16 mouse cellular contexts compared by ENCODE assay signal in genomic region chr2:125026358-125027000, GRCm38 (mm10). TPM values are rescaled to one million over a fixed set of nuclear protein-coding genes. Genes with fewer than 3 reads are reported as not detected.
DNase-seq lines count a peak whose midpoint lies in the region; ATAC-seq lines count a peak whose summit lies in the region.
"Had no signal": no experiment of that assay in that cellular context is flagged by ENCODE, and none has a peak within 500 bp of the region (broad histone marks: within the 10 kb centered on the region; RNA-seq: fewer than 3 reads in every experiment).

No protein-coding gene starts in this region.

- peak; percentile 91 for DNase-seq in heart, adult 11 months
- no peak for DNase-seq in heart, postnatal 4 days
- peak; percentile 16 for DNase-seq in thymus, postnatal 4 days
- DNase-seq in thymus, adult 18-20 months, result no peak
- DNase-seq in liver, embryonic 11.5 days (ENCODE audit: low spot score), result peak; percentile 36
- peak; percentile 14 for DNase-seq in yolk sac, embryonic 10.5 days (ENCODE audit: low spot score)
- no peak for DNase-seq in right cerebral cortex, postnatal 10 days (ENCODE audit: low spot score in 2 of 2)
- DNase-seq in spleen, postnatal 36 days (ENCODE audit: low spot score in 2 of 2), result no peak
- DNase-seq: adrenal gland, postnatal 14 days; cerebellum, adult 11 months; spleen, adult 18-20 months; thymus, postnatal 14 days had no signal

- 38% methylated on average over 14 of the region's 14 CpGs for WGBS in liver, embryonic 11.5 days

- no peak for ATAC-seq in liver, embryonic 11.5 days (replicated peaks; ENCODE audit: low FRiP score)
- ATAC-seq: forebrain, embryonic 16.5 days had no signal

- no peaks in the 10 kb centered on the region for H3K9me3 ChIP-seq in liver, embryonic 11.5 days (ENCODE audit: control insufficient read depth, low read length)
- H3K9me3 ChIP-seq: embryonic facial prominence, embryonic 13.5 days; hindbrain, embryonic 15.5 days had no signal

- no peaks in the 10 kb centered on the region for H3K4me1 ChIP-seq in liver, embryonic 11.5 days (replicated peaks; ENCODE audit: control insufficient read depth, insufficient read depth, low read length)

- H3K27ac ChIP-seq in liver, embryonic 11.5 days (ENCODE audit: low read depth, low read length), result no peak overlapping the region
- H3K27ac ChIP-seq: embryonic facial prominence, embryonic 13.5 days; hindbrain, embryonic 15.5 days; macrophage had no signal

- H3K27me3 ChIP-seq in liver, embryonic 11.5 days (replicated peaks; ENCODE audit: control insufficient read depth, insufficient read depth, low read length), result no peaks in the 10 kb centered on the region
- H3K27me3 ChIP-seq: embryonic facial prominence, embryonic 13.5 days; hindbrain, embryonic 15.5 days had no signal

- no peak overlapping the region for H3K4me3 ChIP-seq in liver, embryonic 11.5 days (ENCODE audit: low read depth, low read length)
- H3K4me3 ChIP-seq: embryonic facial prominence, embryonic 13.5 days; hindbrain, embryonic 15.5 days had no signal

- H3K9ac ChIP-seq in liver, embryonic 11.5 days (ENCODE audit: low read depth, low read length), result no peak overlapping the region
- H3K9ac ChIP-seq: embryonic facial prominence, embryonic 13.5 days; hindbrain, embryonic 15.5 days had no signal

- peak overlapping the region; percentile 12; the same call in 1 of the 2 replicates for H3K4me2 ChIP-seq in liver, embryonic 11.5 days
- H3K4me2 ChIP-seq: embryonic facial prominence, embryonic 13.5 days; hindbrain, embryonic 15.5 days had no signal

- no peaks in the 10 kb centered on the region for H3K36me3 ChIP-seq in liver, embryonic 11.5 days (ENCODE audit: control insufficient read depth, insufficient read depth, low read length)
- H3K36me3 ChIP-seq: embryonic facial prominence, embryonic 13.5 days; hindbrain, embryonic 15.5 days had no signal

RNA-seq across cellular contexts. Expression of gene Slc24a5, which starts 41.4 kb away (rescaled TPM):
- total RNA-seq in heart, postnatal 4 days (2021), result under 1 TPM; 0.43 to 0.71 TPM
- polyA plus RNA-seq in liver, embryonic 11.5 days (2014; fragmentation: Nextera tagmentation; extraction: Ambion mirVana), result 17.1 TPM in 2 replicates

Comparison
In these comparisons a context has a peak if more than half of its experiments do, and no peak if none do; other contexts are left out.
1. DNase-seq: peak in heart, adult 11 months (single experiment), thymus, postnatal 4 days (single experiment), liver, embryonic 11.5 days (single experiment) and yolk sac, embryonic 10.5 days (single experiment); none in heart, postnatal 4 days (single experiment), thymus, adult 18-20 months (0 of 2), right cerebral cortex, postnatal 10 days (0 of 2) and spleen, postnatal 36 days (0 of 2).